Mouse (Mus musculus): ENCODE data around the gene Flt3l. TPM values are rescaled to one million over a fixed set of nuclear protein-coding genes. Genes with fewer than 3 reads are reported as not detected.
"Not testable (repeated sequence)": the region's sequence is repeated elsewhere in the genome, so short reads cannot be mapped to it uniquely, and the experiment has no call there.

Gene Flt3l
- polyA plus RNA-seq, 1 experiment from 2014 or later: 2.2 TPM

DNA sequence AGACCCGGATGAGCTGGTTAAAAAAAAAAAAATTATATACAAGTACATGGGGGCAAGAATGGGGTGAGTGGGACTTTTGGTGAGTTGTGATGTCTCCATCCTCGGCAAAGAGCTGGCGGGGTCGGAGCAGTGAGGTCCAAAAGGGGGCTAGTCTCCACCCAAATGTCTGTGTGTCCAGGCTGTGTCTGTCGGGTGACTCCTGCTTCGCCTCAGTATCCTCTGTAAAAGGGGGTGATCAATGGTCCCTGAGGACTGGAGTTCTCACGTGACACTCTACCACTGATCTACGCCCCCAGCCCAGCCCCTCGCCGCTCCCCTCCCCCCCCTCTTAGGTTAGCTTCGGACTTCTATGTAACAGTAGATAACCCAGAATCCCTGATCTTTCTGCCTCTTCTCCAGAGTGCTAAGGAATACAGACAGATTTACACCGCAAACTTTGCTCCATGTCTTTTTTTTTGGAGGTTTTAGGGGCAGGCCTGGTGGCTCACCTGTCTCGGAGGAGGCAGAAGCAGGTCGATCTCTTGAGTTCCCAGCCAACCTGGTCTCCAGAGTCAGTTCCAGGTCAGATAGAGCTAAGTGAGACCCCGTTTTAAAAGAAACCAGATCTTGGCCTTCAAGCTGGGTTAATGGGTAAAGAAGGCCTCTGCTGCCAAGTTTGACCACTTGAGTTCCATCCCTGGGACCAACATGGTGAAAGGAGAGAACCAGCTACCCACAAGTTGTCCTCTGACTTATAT is 6.3 kb downstream of the Flt3l start:
- WGBS: 55% methylated on average over 15 of the region's 15 CpGs
- Histone ChIP-seq H3K9ac (ENCODE audit: low read depth, low read length) (peak overlapping the region; percentile 67; the same call in 1 of the 2 replicates), H3K27me3 (ENCODE audit: control insufficient read depth, insufficient read depth, low read depth, low read length) (no peaks in the 10 kb centered on the region), H3K36me3 (ENCODE audit: control insufficient read depth, insufficient read depth, low read length) (peaks cover 18% of the 10 kb centered on the region), H3K27ac (ENCODE audit: low read length) (peak overlapping the region; percentile 91), H3K4me1 (ENCODE audit: control insufficient read depth, insufficient read depth, low read length) (peaks cover 26% of the 10 kb centered on the region), H3K4me2 (ENCODE audit: low read length) (peak overlapping the region; percentile 78), H3K4me3 (ENCODE audit: low read depth, low read length) (peak overlapping the region; percentile 48), H3K9me3 (replicated peaks; ENCODE audit: control insufficient read depth, low read length, poor library complexity, severe bottlenecking) (no peaks in the 10 kb centered on the region; the same call in 1 of the 2 replicates)
- ATAC-seq: no peak

GRCm38 (mm10) chr7:45129318-45129717 is 6.9 kb downstream of the Flt3l start:
- WGBS: under 1% methylated on average over 17 of the region's 17 CpGs

DNA sequence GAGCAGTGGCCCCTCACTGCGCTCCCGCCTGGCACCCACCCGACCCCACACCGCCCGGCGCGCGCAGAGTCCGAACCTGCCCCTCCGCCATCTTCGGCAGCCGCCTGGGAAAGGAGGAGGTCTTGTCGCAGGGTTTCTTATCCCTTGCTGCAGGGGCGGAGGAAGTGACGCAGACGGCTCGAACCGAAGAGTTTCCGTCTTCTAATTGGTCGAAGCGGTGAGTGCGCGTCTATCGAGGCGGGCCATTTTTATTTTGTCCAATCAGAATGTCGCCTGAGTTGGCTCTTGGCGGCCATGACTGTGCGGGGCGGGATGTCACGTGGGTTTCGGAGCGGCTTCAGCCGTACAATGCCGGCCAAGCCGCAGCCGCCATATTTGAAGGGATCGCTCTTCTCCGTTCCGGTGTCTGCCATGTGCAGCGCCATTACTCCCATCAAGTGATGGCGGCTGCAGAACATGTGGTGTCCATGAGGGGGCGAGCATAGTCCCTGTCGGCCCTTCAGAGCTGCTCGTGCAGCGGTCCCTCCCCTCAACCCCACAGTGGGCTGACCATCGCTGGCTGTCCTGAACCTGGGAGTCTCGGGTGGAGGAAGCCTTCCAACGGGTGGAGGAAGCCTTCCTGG is 7.5 kb downstream of the Flt3l start, which contains the start of gene Rpl13a:
Rpl13a (minus strand) TSS at position 138 of the 623 bp plus-strand sequence.
- WGBS: under 1% methylated on average over 48 of the region's 48 CpGs
- Histone ChIP-seq H3K4me1 (ENCODE audit: control insufficient read depth, insufficient read depth, low read length) (peaks cover 31% of the 10 kb centered on the region), H3K9ac (ENCODE audit: low read depth, low read length) (peak within 1 kb of the TSS; percentile 96), H3K36me3 (ENCODE audit: control insufficient read depth, insufficient read depth, low read length) (peaks cover 18% of the 10 kb centered on the region), H3K9me3 (replicated peaks; ENCODE audit: control insufficient read depth, low read length, poor library complexity, severe bottlenecking) (no peaks in the 10 kb centered on the region; the same call in 1 of the 2 replicates), H3K27ac (ENCODE audit: low read length) (peak within 1 kb of the TSS; percentile 91), H3K27me3 (ENCODE audit: control insufficient read depth, insufficient read depth, low read depth, low read length) (no peaks in the 10 kb centered on the region), H3K4me2 (ENCODE audit: low read length) (peak within 1 kb of the TSS; percentile 78), H3K4me3 (ENCODE audit: low read depth, low read length) (peak within 1 kb of the TSS; percentile 87)
- ATAC-seq: peak; percentile 95

More at GRCm38 (mm10) chr7:45129318-45129717, 6.9 kb downstream of the Flt3l start:
- Histone ChIP-seq H3K4me3 (ENCODE audit: low read depth, low read length) (peak overlapping the region; percentile 48), H3K36me3 (ENCODE audit: control insufficient read depth, insufficient read depth, low read length) (peaks cover 18% of the 10 kb centered on the region), H3K27ac (ENCODE audit: low read length) (peak overlapping the region; percentile 91), H3K4me1 (ENCODE audit: control insufficient read depth, insufficient read depth, low read length) (peaks cover 31% of the 10 kb centered on the region), H3K9ac (ENCODE audit: low read depth, low read length) (peak overlapping the region; percentile 67), H3K9me3 (replicated peaks; ENCODE audit: control insufficient read depth, low read length, poor library complexity, severe bottlenecking) (no peaks in the 10 kb centered on the region; the same call in 1 of the 2 replicates), H3K27me3 (ENCODE audit: control insufficient read depth, insufficient read depth, low read depth, low read length) (no peaks in the 10 kb centered on the region), H3K4me2 (ENCODE audit: low read length) (peak overlapping the region; percentile 78)
- no peak for ATAC-seq

- no peaks in the 10 kb centered on the region for H3K27me3 ChIP-seq (ENCODE audit: control insufficient read depth, insufficient read depth, low read depth, low read length)
- peaks cover 20% of the 10 kb centered on the region for H3K36me3 ChIP-seq (ENCODE audit: control insufficient read depth, insufficient read depth, low read length)
- H3K4me1 ChIP-seq (ENCODE audit: control insufficient read depth, insufficient read depth, low read length): peaks cover 38% of the 10 kb centered on the region
- peak overlapping the region; percentile 71 for H3K4me2 ChIP-seq (ENCODE audit: low read length)
- WGBS: under 1% methylated on average over 6 of the region's 6 CpGs
- no peak for ATAC-seq
- peak overlapping the region; percentile 90 for H3K27ac ChIP-seq (ENCODE audit: low read length)
- peak overlapping the region; percentile 96 for H3K9ac ChIP-seq (ENCODE audit: low read depth, low read length)
- peak overlapping the region; percentile 87 for H3K4me3 ChIP-seq (ENCODE audit: low read depth, low read length)
- H3K9me3 ChIP-seq (replicated peaks; ENCODE audit: control insufficient read depth, low read length, poor library complexity, severe bottlenecking): no peaks in the 10 kb centered on the region
These were observed 8.5 kb downstream of the Flt3l start for GRCm38 (mm10) chr7:45127700-45128224.

GRCm38 (mm10) chr7:45126844-45127699 is 9.2 kb downstream of the Flt3l start:
- H3K27me3 ChIP-seq (ENCODE audit: control insufficient read depth, insufficient read depth, low read depth, low read length): no peaks in the 10 kb centered on the region
- ATAC-seq: no peak
- peak overlapping the region; percentile 90 for H3K27ac ChIP-seq (ENCODE audit: low read length)
- H3K36me3 ChIP-seq (ENCODE audit: control insufficient read depth, insufficient read depth, low read length): peaks cover 25% of the 10 kb centered on the region
- peak overlapping the region; percentile 71 for H3K4me2 ChIP-seq (ENCODE audit: low read length)
- peak overlapping the region; percentile 96 for H3K9ac ChIP-seq (ENCODE audit: low read depth, low read length)
- no peaks in the 10 kb centered on the region for H3K9me3 ChIP-seq (replicated peaks; ENCODE audit: control insufficient read depth, low read length, poor library complexity, severe bottlenecking)
- 49% methylated on average over 21 of the region's 21 CpGs for WGBS
- H3K4me1 ChIP-seq (ENCODE audit: control insufficient read depth, insufficient read depth, low read length): peaks cover 41% of the 10 kb centered on the region
- H3K4me3 ChIP-seq (ENCODE audit: low read depth, low read length): peak overlapping the region; percentile 87

- WGBS: 77% methylated on average over 17 of the region's 17 CpGs
These were observed 9.9 kb downstream of the Flt3l start for GRCm38 (mm10) chr7:45126147-45126843.

DNA sequence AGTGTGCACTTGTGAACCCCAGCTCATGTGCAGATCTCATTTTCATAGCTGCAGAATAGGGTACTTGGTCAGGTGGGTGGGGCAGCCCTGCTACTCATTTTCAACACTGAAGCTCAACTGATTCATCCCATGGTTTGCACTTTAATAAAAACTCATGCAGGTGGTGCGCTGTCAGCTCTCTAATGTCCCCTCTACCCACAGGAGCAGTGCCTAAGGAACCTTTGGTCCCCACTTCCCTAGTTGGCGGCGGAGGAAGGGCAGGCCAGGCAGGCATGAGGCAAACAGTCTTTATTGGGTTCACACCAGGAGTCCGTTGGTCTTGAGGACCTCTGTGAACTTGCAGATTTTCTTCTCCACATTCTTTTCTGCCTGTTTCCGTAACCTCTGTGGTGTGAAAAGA is 10.6 kb downstream of the Flt3l start:
- 64% methylated on average over 5 of the region's 5 CpGs for WGBS
- not testable (repeated sequence) for H3K4me2 ChIP-seq (ENCODE audit: low read length); ATAC-seq; H3K9ac ChIP-seq (ENCODE audit: low read depth, low read length); H3K27ac ChIP-seq (ENCODE audit: low read length); H3K4me3 ChIP-seq (ENCODE audit: low read depth, low read length); H3K27me3 ChIP-seq (ENCODE audit: control insufficient read depth, insufficient read depth, low read depth, low read length); H3K9me3 ChIP-seq (replicated peaks; ENCODE audit: control insufficient read depth, low read length, poor library complexity, severe bottlenecking)
- peaks cover 46% of the 10 kb centered on the region for H3K4me1 ChIP-seq (ENCODE audit: control insufficient read depth, insufficient read depth, low read length)
- peaks cover 38% of the 10 kb centered on the region for H3K36me3 ChIP-seq (ENCODE audit: control insufficient read depth, insufficient read depth, low read length)

More at GRCm38 (mm10) chr7:45126147-45126843, 9.9 kb downstream of the Flt3l start:
- H3K4me1 ChIP-seq (ENCODE audit: control insufficient read depth, insufficient read depth, low read length): peaks cover 46% of the 10 kb centered on the region
- H3K4me3 ChIP-seq (ENCODE audit: low read depth, low read length): no peak overlapping the region; the same call in 1 of the 2 replicates
- no peak overlapping the region; the same call in 1 of the 2 replicates for H3K4me2 ChIP-seq (ENCODE audit: low read length)
- H3K9ac ChIP-seq (ENCODE audit: low read depth, low read length): peak overlapping the region; percentile 96; the same call in 1 of the 2 replicates
- no peaks in the 10 kb centered on the region for H3K9me3 ChIP-seq (replicated peaks; ENCODE audit: control insufficient read depth, low read length, poor library complexity, severe bottlenecking)
- no peak for ATAC-seq
- H3K36me3 ChIP-seq (ENCODE audit: control insufficient read depth, insufficient read depth, low read length): peaks cover 33% of the 10 kb centered on the region
- H3K27me3 ChIP-seq (ENCODE audit: control insufficient read depth, insufficient read depth, low read depth, low read length): no peaks in the 10 kb centered on the region
- H3K27ac ChIP-seq (ENCODE audit: low read length): peak overlapping the region; percentile 37; the same call in 1 of the 2 replicates

DNA sequence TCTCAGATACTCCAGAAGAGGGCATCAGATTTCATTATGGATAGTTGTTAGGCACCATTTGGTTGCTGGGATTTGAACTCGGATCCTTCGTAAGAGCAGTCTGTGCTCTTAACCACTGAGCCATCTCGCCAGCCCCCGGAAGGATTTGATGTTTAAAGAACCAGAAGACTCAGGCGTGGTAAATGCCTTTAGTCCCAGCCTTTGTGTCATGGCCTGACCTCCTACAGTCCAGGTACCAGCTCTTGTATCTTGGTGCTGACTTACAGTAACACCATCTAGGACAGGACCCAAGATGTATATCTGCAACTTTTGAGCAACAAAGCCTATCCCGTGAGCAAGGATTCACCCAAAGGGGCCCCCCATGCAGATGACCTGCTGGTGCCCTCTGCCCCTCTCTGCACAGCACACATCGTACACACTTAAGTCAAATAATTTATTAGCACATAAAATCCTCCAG is 11.1 kb downstream of the Flt3l start:
- 21% methylated on average over 7 of the region's 7 CpGs for WGBS
- H3K9me3 ChIP-seq (replicated peaks; ENCODE audit: control insufficient read depth, low read length, poor library complexity, severe bottlenecking): no peaks in the 10 kb centered on the region
- H3K27me3 ChIP-seq (ENCODE audit: control insufficient read depth, insufficient read depth, low read depth, low read length): no peaks in the 10 kb centered on the region
- peaks cover 41% of the 10 kb centered on the region for H3K36me3 ChIP-seq (ENCODE audit: control insufficient read depth, insufficient read depth, low read length)
- H3K4me1 ChIP-seq (ENCODE audit: control insufficient read depth, insufficient read depth, low read length): peaks cover 46% of the 10 kb centered on the region
- no peak overlapping the region for H3K4me2 ChIP-seq (ENCODE audit: low read length)
- no peak overlapping the region for H3K4me3 ChIP-seq (ENCODE audit: low read depth, low read length)
- H3K27ac ChIP-seq (ENCODE audit: low read length): peak overlapping the region; percentile 80
- no peak overlapping the region for H3K9ac ChIP-seq (ENCODE audit: low read depth, low read length)
- ATAC-seq: no peak

Measured in midbrain, embryonic 16.5 days (tissue).